Mouse (Mus musculus): ENCODE measurements around the gene Wdr20. TPM values are rescaled to one million over a fixed set of nuclear protein-coding genes. Genes with fewer than 3 reads are reported as not detected.

Gene Wdr20
- polyA plus RNA-seq, 1 experiment from 2014 or later, result 21.8 TPM

- DNase-seq (ENCODE audit: low spot score) (no peak), ATAC-seq (ENCODE audit: low FRiP score) (no peak)
- H3K4me1 ChIP-seq (replicated peaks; ENCODE audit: control insufficient read depth, insufficient read depth, low read length), result peaks cover 25% of the 10 kb centered on the region
- peak overlapping the region; percentile 54 for H3K4me2 ChIP-seq (replicated peaks)
- peaks cover 28% of the 10 kb centered on the region for H3K27me3 ChIP-seq (ENCODE audit: control insufficient read depth, insufficient read depth, low read length)
- WGBS, result 64% methylated on average over 6 of the region's 6 CpGs
- no peak overlapping the region for H3K9ac ChIP-seq
- H3K4me3 ChIP-seq (replicated peaks; ENCODE audit: low read length), result peak overlapping the region; percentile 31
- no peaks in the 10 kb centered on the region for H3K36me3 ChIP-seq (replicated peaks; ENCODE audit: control insufficient read depth, insufficient read depth)
- H3K27ac ChIP-seq, result no peak overlapping the region
- no peaks in the 10 kb centered on the region for H3K9me3 ChIP-seq (ENCODE audit: control insufficient read depth, low read length)
Observed at GRCm38 (mm10) chr12:110846191-110846765, 108.5 kb downstream of the Wdr20 start.

- ATAC-seq (ENCODE audit: low FRiP score), result peak; percentile 90
- peak; percentile 79 for DNase-seq (ENCODE audit: low spot score)
- peaks cover 19% of the 10 kb centered on the region for H3K4me1 ChIP-seq (replicated peaks; ENCODE audit: control insufficient read depth, insufficient read depth, low read length)
- H3K9ac ChIP-seq, result peak within 1 kb of the TSS; percentile 85
- under 1% methylated on average over 87 of the region's 89 CpGs for WGBS
- peaks cover 4% of the 10 kb centered on the region; the same call in 1 of the 2 replicates for H3K36me3 ChIP-seq (replicated peaks; ENCODE audit: control insufficient read depth, insufficient read depth)
- peak within 1 kb of the TSS; percentile 51; the same call in 1 of the 2 replicates for H3K27ac ChIP-seq
- H3K4me3 ChIP-seq (replicated peaks; ENCODE audit: low read length), result peak within 1 kb of the TSS; percentile 90
- H3K4me2 ChIP-seq (replicated peaks), result peak within 1 kb of the TSS; percentile 63
- H3K27me3 ChIP-seq (ENCODE audit: control insufficient read depth, insufficient read depth, low read length), result peaks cover 17% of the 10 kb centered on the region
- no peaks in the 10 kb centered on the region for H3K9me3 ChIP-seq (ENCODE audit: control insufficient read depth, low read length)
Observed at GRCm38 (mm10) chr12:110850010-110850928, 112.5 kb downstream of the Wdr20 start, which contains the start of gene Zfp839. Gene Zfp839, plus strand, starts transcription at chr12:110850253.

DNA sequence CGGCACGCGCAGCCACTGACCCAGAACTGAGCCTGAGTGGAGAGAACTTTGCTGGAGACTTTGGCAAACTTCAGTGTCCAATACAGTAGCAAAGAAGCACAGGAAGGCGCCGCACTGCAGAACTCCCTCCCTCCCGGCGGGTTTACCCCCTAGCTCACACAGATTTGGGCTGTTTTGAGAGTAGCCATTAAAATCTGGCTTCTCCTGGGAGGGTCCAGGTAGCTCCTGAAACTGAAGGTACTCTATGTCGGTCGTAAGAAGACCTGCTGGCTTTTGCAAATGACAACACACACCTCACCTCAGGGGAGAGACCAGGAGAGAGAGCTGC is 113.1 kb downstream of the Wdr20 start:
- DNase-seq (ENCODE audit: low spot score) (no peak), ATAC-seq (ENCODE audit: low FRiP score) (no peak)
- WGBS, result 21% methylated on average over 9 of the region's 9 CpGs
- Histone ChIP-seq H3K4me3 (replicated peaks; ENCODE audit: low read length) (peak overlapping the region; percentile 90), H3K27ac (no peak overlapping the region), H3K36me3 (replicated peaks; ENCODE audit: control insufficient read depth, insufficient read depth) (peaks cover 10% of the 10 kb centered on the region), H3K4me1 (replicated peaks; ENCODE audit: control insufficient read depth, insufficient read depth, low read length) (peaks cover 15% of the 10 kb centered on the region), H3K9ac (peak overlapping the region; percentile 85), H3K27me3 (ENCODE audit: control insufficient read depth, insufficient read depth, low read length) (peaks cover 13% of the 10 kb centered on the region), H3K9me3 (ENCODE audit: control insufficient read depth, low read length) (no peaks in the 10 kb centered on the region), H3K4me2 (replicated peaks) (peak overlapping the region; percentile 63)

DNA sequence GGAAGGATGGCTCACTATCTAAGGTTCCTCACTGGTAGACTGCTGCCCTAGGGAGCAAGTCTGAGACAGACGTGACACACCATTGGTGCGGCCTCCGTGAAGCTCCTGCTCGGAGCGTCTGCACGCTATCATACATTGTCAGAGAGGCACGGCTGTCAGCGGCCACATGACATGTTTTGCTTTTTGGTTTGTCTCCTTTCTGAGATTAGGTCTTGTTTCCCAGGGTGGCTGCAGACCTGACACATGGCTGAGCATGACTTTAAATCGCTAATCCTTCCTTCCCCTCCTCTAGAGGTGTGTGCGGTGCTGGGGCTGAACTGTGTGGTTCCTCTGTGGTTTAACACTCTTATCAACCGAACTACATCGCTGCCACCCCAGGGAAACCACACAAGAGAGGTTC is 113.7 kb downstream of the Wdr20 start:
- Histone ChIP-seq H3K4me3 (replicated peaks; ENCODE audit: low read length) (no peak overlapping the region), H3K27me3 (ENCODE audit: control insufficient read depth, insufficient read depth, low read length) (peaks cover 7% of the 10 kb centered on the region; the same call in 1 of the 2 replicates), H3K36me3 (replicated peaks; ENCODE audit: control insufficient read depth, insufficient read depth) (peaks cover 12% of the 10 kb centered on the region), H3K4me2 (replicated peaks) (no peak overlapping the region; the same call in 1 of the 2 replicates), H3K27ac (no peak overlapping the region), H3K4me1 (replicated peaks; ENCODE audit: control insufficient read depth, insufficient read depth, low read length) (peaks cover 12% of the 10 kb centered on the region), H3K9me3 (ENCODE audit: control insufficient read depth, low read length) (no peaks in the 10 kb centered on the region), H3K9ac (peak overlapping the region; percentile 85; the same call in 1 of the 2 replicates)
- WGBS, result 82% methylated on average over 12 of the region's 12 CpGs
- no peak for ATAC-seq (ENCODE audit: low FRiP score)
- DNase-seq (ENCODE audit: low spot score), result no peak

DNA sequence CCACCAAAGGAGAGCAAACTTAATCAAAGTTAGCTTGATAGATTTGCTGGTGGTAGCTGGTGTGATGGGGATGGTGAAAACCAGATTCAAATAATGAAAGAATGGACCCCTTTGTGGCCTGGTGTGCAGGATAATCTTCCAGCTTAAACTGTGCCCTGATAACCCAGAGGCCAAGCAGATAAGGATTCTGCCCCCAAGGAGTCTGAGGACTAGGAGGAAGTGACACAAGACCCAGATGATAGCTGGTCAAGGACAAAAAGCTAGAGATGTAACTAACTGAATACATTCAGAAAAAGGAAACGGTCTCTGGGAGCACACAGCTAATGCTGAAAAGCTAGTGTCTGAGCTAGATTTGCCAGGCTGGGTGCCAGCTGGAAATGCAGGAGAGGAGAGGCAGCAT is 114.2 kb downstream of the Wdr20 start:
- Histone ChIP-seq H3K4me1 (replicated peaks; ENCODE audit: control insufficient read depth, insufficient read depth, low read length) (peaks cover 12% of the 10 kb centered on the region), H3K36me3 (replicated peaks; ENCODE audit: control insufficient read depth, insufficient read depth) (peaks cover 16% of the 10 kb centered on the region), H3K4me3 (replicated peaks; ENCODE audit: low read length) (no peak overlapping the region), H3K9ac (no peak overlapping the region), H3K27ac (no peak overlapping the region), H3K27me3 (ENCODE audit: control insufficient read depth, insufficient read depth, low read length) (0 out of 2 replicates have a peak, but pooled peaks cover 2% of the 10 kb centered on the region), H3K4me2 (replicated peaks) (no peak overlapping the region), H3K9me3 (ENCODE audit: control insufficient read depth, low read length) (no peaks in the 10 kb centered on the region)
- DNase-seq (ENCODE audit: low spot score) (no peak), ATAC-seq (ENCODE audit: low FRiP score) (no peak)
- WGBS, result 92% methylated on average over 1 of the region's 1 CpGs

Other genes starting within 250 kb of the Wdr20 start
- 114 and 117 TPM in 2 replicates for gene Dync1h1, start 136.5 kb upstream of the Wdr20 start, polyA plus RNA-seq (2014; fragmentation: Nextera tagmentation; extraction: Ambion mirVana)
- 0.28 and 0.37 TPM in 2 replicates for gene 1700001K19Rik, start 55.3 kb upstream of the Wdr20 start, polyA plus RNA-seq (2014; fragmentation: Nextera tagmentation; extraction: Ambion mirVana)
- 1,388 and 1,430 TPM in 2 replicates for gene Hsp90aa1, start 35.2 kb upstream of the Wdr20 start, polyA plus RNA-seq (2014; fragmentation: Nextera tagmentation; extraction: Ambion mirVana)
- gene Mok, start 103.0 kb downstream of the Wdr20 start, polyA plus RNA-seq (2014; fragmentation: Nextera tagmentation; extraction: Ambion mirVana), result 14.3 and 17.5 TPM in 2 replicates
- 2.8 and 3.8 TPM in 2 replicates for gene Zfp839, start 112.3 kb downstream of the Wdr20 start, polyA plus RNA-seq (2014; fragmentation: Nextera tagmentation; extraction: Ambion mirVana)
- gene Cinp, start 151.2 kb downstream of the Wdr20 start, polyA plus RNA-seq (2014; fragmentation: Nextera tagmentation; extraction: Ambion mirVana), result 86.2 and 88.0 TPM in 2 replicates
- gene Tecpr2, start 151.3 kb downstream of the Wdr20 start, polyA plus RNA-seq (2014; fragmentation: Nextera tagmentation; extraction: Ambion mirVana), result 6.6 and 7.0 TPM in 2 replicates
- gene Ankrd9, start 241.1 kb downstream of the Wdr20 start, polyA plus RNA-seq (2014; fragmentation: Nextera tagmentation; extraction: Ambion mirVana), result 7.1 and 10.2 TPM in 2 replicates

Data from hindbrain, embryonic 14.5 days (tissue).